In the genomic region with DNA sequence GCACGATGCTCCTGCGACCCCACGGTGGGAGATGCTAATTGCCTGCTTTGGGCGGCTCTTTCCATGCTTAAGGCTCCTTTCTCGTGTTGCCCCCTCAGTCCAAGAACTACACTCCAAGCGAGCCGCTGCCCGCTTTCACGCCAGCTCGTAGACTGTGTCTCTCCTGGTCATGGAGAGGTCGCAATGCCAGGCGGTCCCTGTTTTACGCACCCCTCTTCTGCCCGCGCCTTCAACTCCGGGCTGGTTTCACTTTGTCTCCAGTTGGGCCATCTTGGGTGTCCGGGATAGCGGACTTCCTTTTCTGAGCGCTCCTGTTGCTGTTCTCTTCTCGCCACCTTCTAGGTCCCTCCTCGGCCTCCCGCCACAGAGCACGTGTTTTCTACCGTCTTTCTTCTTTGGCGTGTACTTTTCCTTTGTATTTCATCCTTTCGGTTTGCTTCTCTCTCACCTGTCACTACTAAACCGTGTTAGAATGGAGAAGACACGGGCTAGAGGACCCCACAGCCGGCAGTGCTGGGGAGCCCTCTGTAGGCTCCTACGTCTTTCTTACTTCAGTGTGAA, we compare ENCODE assay signal across 8 mouse cellular contexts. TPM values are rescaled to one million over a fixed set of nuclear protein-coding genes. Genes with fewer than 3 reads are reported as not detected.
DNase-seq lines count a peak whose midpoint lies in the region; ATAC-seq and TF ChIP-seq lines count a peak whose summit lies in the region.

No protein-coding gene starts in this region.

- no peaks in the 10 kb centered on the region for H3K9me3 ChIP-seq in E14TG2a.4 (ENCODE audit: low read length)
- no peaks in the 10 kb centered on the region for H3K9me3 ChIP-seq in forebrain, embryonic 11.5 days (ENCODE audit: control insufficient read depth, low read length)
- no peaks in the 10 kb centered on the region for H3K9me3 ChIP-seq in intestine, embryonic 14.5 days (ENCODE audit: control insufficient read depth, low read length)

- 0 out of 2 replicates have a peak overlapping the region, but pooled peaks have one; percentile 12 for H3K27ac ChIP-seq in forebrain, embryonic 11.5 days (ENCODE audit: low read depth, low read length)
- H3K27ac ChIP-seq in intestine, embryonic 14.5 days (ENCODE audit: low read depth), result no peak overlapping the region

- peak; percentile 18 for DNase-seq in gastrocnemius, postnatal 14 days
- no peak for DNase-seq in gastrocnemius, adult 8-10 months (ENCODE audit: low spot score in 2 of 2)
- no peak for DNase-seq in forebrain, embryonic 11.5 days (ENCODE audit: low spot score)
- DNase-seq in intestine, embryonic 14.5 days (ENCODE audit: low spot score), result no peak
- peak; percentile 41 for DNase-seq in lung, postnatal 10 days
- DNase-seq in splenic B cell, adult 2 months (ENCODE audit: low read depth, low spot score), result peak; percentile 31
- no peak for DNase-seq in natural killer cell, adult 2 months (ENCODE audit: low spot score in 2 of 2)

- H3K36me3 ChIP-seq in E14TG2a.4 (ENCODE audit: insufficient read depth, low read length), result no peaks in the 10 kb centered on the region
- no peaks in the 10 kb centered on the region for H3K36me3 ChIP-seq in forebrain, embryonic 11.5 days (ENCODE audit: control insufficient read depth, insufficient read depth, low read length)
- H3K36me3 ChIP-seq in intestine, embryonic 14.5 days (ENCODE audit: control insufficient read depth, insufficient read depth, low read length), result no peaks in the 10 kb centered on the region
- no peaks in the 10 kb centered on the region for H3K36me3 ChIP-seq in splenic B cell, adult 2 months (ENCODE audit: control insufficient read depth, insufficient read depth, low read length, poor library complexity, severe bottlenecking)

- peaks cover 35% of the 10 kb centered on the region for H3K27me3 ChIP-seq in E14TG2a.4 (ENCODE audit: insufficient read depth, low read length)
- H3K27me3 ChIP-seq in forebrain, embryonic 11.5 days (ENCODE audit: control insufficient read depth, insufficient read depth, low read length), result no peaks in the 10 kb centered on the region; the same call in none of the 2 replicates
- peaks cover 18% of the 10 kb centered on the region for H3K27me3 ChIP-seq in intestine, embryonic 14.5 days (replicated peaks; ENCODE audit: control insufficient read depth, insufficient read depth, low read length)
- H3K27me3 ChIP-seq in splenic B cell, adult 2 months (ENCODE audit: control insufficient read depth, insufficient read depth, low read length, poor library complexity, severe bottlenecking), result no peaks in the 10 kb centered on the region

- intact Hi-C loops in gastrocnemius, postnatal 14 days (cut with DNase I; ENCODE audit: low total_unique reads), result loop anchor here (5.0 kb wide), 1 partner anchor 126 kb away; no protein-coding TSS in a partner anchor

- peak overlapping the region; percentile 90 for H3K4me2 ChIP-seq in forebrain, embryonic 11.5 days (ENCODE audit: low read depth, low read length, severe bottlenecking)
- H3K4me2 ChIP-seq in intestine, embryonic 14.5 days (ENCODE audit: low read length), result peak overlapping the region; percentile 65

- 5% methylated on average over 30 of the region's 30 CpGs for WGBS in forebrain, embryonic 11.5 days
- WGBS in intestine, embryonic 14.5 days, result 4% methylated on average over 30 of the region's 30 CpGs

- peak; percentile 17; the same call in 1 of the 2 replicates for ATAC-seq in forebrain, embryonic 11.5 days (replicated peaks; ENCODE audit: low FRiP score)
- ATAC-seq in intestine, embryonic 14.5 days (replicated peaks; ENCODE audit: low FRiP score, low TSS enrichment, low read depth), result peak; percentile 64

- TF ChIP-seq CTCF in E14TG2a.4 (conservative IDR thresholded peaks at IDR 0.05; ENCODE audit: low read length), result no peak

- H3K4me1 ChIP-seq in E14TG2a.4 (replicated peaks; ENCODE audit: low read depth, low read length), result peaks cover 28% of the 10 kb centered on the region
- H3K4me1 ChIP-seq in forebrain, embryonic 11.5 days (replicated peaks; ENCODE audit: control insufficient read depth, insufficient read depth, low read length), result peaks cover 23% of the 10 kb centered on the region
- H3K4me1 ChIP-seq in intestine, embryonic 14.5 days (replicated peaks; ENCODE audit: control insufficient read depth, insufficient read depth, low read length), result no peaks in the 10 kb centered on the region; the same call in 1 of the 2 replicates

- peak overlapping the region; percentile 77 for H3K4me3 ChIP-seq in E14TG2a.4 (replicated peaks; ENCODE audit: low read length)
- peak overlapping the region; percentile 39 for H3K4me3 ChIP-seq in forebrain, embryonic 11.5 days (ENCODE audit: low read depth, low read length)
- H3K4me3 ChIP-seq in intestine, embryonic 14.5 days (ENCODE audit: low read depth, low read length), result peak overlapping the region; percentile 34

- H3K9ac ChIP-seq in forebrain, embryonic 11.5 days (ENCODE audit: low read length), result peak overlapping the region; percentile 61
- H3K9ac ChIP-seq in intestine, embryonic 14.5 days (ENCODE audit: low read length), result peak overlapping the region; percentile 17

RNA-seq across cellular contexts. Expression of a gene that starts 46.9 kb away (rescaled TPM):
- total RNA-seq in gastrocnemius, postnatal 14 days (2021), result 1 to 10 TPM; 5.2 to 6.1 TPM
- 1 to 10 TPM; 3.4 to 4.4 (median 3.8) TPM for total RNA-seq in gastrocnemius, adult 8-10 months (2022)
- polyA plus RNA-seq in forebrain, embryonic 11.5 days (2014; fragmentation: Nextera tagmentation; extraction: Ambion mirVana), result 114 and 115 TPM in 2 replicates
- polyA plus RNA-seq in intestine, embryonic 14.5 days (2014; fragmentation: Nextera tagmentation; extraction: Ambion mirVana), result 73.2 and 75.0 TPM in 2 replicates

Comparison
In these comparisons a context has a peak if more than half of its experiments do, and no peak if none do; other contexts are left out.
1. DNase-seq: peak in gastrocnemius, postnatal 14 days (single experiment), lung, postnatal 10 days (single experiment) and splenic B cell, adult 2 months (single experiment); none in gastrocnemius, adult 8-10 months (0 of 2), forebrain, embryonic 11.5 days (single experiment), intestine, embryonic 14.5 days (single experiment) and natural killer cell, adult 2 months (0 of 2).
2. Peak in every context shown above with its lines, with median percentiles within 50 percentile points of each other: H3K4me3 ChIP-seq.